Mouse (Mus musculus): ENCODE measurements around the gene Anxa10.

Gene Anxa10

DNA sequence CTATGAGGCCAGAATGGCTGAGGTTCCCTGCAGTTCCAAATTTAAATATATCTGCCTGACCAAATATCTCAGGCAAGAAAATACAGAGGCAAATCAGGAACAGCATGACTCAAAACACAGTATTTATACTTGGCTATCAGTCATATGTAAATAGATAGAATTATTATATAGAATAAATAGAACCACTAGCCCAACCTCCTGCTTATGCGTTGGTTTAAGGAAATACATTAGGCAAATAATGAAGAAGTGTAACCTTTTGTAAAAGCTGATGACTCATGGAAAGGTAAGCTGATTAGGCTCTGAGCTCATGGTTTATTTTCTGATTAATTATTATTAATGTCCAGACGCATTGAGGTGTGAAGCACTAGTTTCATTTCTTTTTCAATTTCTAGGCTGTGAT lies at the start of gene Anxa10:
Gene Anxa10 (minus strand): TSS at position 53 of the 400 bp plus-strand sequence.
- no peak for DNase-seq (ENCODE audit: low read depth, low spot score)

DNA sequence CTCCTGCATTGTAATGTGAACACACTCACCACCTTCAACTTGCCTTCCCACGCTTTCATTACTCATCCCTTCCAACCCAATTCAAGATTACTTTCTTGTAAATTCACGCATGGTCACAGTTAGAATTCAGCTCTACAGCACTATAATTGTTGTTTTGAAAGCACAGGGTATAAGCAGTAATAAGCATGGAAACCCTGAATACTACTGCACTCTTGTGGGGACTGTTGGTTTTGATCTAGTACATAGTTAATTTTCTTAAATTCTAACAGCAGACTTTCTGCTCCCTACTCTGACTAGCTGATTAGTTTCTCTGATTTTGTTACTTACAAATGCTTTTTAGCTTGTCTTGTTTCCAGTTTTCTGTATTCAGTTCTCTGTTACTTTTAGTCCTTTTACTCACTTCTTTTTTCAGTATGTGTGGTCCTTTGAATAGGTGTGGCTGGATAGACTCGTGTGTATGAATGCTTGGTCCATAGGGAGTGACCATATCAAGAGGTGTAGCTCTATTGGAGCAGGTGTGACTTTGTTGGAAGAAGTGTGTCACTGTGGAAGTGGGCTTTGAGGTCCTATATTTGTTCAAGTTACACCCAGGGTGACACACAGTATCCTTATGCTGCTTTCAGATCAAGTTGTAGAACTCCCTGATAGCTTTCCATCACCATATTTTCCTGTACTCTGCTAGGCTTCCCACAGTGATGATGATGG lies 9.9 kb upstream of the Anxa10 start:
- no peak for DNase-seq (ENCODE audit: low read depth, low spot score)

DNA sequence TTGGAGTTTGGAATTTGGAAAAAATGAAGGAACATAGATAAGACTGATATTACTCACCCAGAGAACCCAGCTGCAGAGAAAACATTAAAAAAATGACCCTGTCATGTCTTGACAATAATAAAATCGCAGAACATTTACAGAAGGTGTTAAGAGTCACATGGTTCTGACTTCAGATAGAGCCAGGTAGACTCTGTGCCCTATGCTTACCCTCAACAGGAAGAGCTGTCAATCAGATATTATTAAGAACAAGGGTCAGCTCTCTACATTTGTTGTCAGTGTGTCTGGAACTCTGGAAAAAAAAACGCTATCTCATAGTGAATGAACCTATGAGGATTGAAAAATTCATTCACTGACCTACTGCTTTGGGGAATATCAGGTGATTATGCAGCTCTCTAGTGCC lies 25.7 kb downstream of the Anxa10 start:
- no peak for DNase-seq (ENCODE audit: low read depth, low spot score)

DNA sequence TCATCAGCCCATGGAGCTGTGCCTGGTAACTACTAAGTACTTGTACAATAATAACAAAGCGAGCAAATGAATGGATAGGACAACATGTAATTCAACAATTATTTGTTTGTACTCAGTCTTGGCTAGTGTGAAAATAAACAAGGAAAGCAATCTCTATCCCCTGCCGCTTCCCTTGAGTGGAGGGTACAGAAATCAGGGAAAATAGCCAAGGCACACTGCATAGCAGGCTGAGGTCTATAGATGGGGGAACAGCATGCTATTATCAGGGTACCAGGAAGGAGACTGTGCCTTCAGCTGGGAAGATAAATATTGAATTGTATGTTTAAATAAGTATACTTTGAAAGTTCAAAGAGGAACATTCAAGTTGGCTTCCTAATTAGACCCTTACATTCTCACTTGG lies 41.1 kb downstream of the Anxa10 start:
- no peak for DNase-seq (ENCODE audit: low read depth, low spot score)

DNA sequence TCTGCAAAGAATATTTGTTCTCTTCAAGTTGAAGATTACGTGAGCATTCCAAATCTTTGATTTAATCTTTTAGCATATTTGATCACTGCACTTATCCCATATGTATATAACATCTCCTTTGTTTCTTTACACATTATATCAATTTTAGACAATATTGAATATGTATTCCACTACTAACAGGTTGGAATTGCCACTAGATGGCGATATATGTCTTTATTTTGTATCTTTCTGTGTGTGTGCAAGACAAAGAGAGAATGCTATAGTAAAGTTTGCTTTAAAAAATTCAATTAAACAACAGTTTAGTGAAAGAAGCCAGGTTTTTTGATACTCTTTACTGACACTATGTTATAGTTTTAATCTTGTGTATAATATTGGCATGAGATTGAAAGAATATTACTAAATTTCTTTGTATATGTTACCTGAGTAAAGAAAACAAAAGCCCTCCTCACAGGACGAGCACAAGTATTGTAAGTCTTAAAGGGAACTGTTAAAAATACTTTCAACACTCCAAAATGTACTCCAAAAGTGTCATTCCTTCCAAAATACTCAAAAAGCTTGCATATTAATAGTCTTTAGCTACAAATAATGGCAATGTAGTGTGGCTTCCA lies 42.7 kb downstream of the Anxa10 start:
- peak; percentile 51 for DNase-seq (ENCODE audit: low read depth, low spot score)

DNA sequence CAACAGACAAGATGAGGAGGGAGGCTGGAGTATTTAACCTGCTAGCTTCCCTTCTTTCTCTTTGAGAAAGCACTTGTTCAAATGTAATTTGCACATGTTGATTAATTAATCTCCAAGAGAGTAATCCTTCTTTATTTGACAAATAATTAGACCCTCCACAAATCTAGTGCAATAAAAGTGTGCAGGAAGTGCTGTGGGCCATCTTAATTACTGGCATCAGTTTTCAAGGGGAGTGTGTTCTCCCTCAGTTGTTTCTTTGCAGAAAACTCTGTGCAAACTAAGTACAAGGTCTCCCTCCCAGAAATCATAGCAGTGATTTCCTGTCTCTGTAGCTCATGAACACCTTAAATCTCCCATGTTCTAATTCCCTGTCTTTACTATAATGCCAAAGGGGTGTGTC lies 54.6 kb downstream of the Anxa10 start:
- DNase-seq (ENCODE audit: low read depth, low spot score), result no peak

DNA sequence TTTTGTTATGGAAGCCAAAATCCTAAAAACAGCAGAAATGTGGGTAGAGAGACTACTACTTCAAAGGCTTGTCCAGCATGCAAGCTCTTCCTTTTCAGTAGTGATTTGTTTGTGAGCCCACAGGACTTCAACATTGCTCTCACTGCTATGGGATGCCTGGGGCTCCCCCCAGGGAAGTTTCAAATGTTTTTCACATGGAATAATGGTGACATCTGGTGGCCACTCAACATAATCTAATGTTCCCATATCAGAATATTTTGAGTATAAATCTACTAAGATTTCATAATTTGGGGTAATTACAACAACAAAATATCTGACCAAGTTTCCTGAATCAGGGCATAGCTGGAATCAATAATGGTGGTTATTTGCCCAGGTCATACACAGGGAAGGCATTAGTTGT lies 62.6 kb downstream of the Anxa10 start:
- no peak for DNase-seq (ENCODE audit: low read depth, low spot score)

DNA sequence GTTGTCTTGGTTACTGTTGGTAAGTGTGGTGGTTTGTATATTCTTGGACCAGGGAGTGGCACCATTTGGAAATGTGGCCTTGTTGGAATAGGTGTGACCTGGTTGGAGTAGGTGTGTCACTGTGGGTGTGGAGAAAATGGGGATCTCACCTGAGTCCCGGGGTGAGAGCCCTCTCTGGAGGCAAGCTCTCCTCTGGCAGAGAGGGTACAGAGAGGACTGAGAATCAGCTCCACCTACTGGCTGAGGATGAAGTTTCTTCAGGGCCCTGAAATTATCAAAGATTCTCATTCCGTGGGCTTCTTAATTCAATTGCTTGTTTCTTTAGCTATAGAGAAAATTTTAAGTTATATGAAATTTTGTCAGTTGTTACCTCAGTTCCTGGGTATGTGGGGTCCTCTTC lies 76.1 kb downstream of the Anxa10 start:
- DNase-seq (ENCODE audit: low read depth, low spot score), result no peak

DNA sequence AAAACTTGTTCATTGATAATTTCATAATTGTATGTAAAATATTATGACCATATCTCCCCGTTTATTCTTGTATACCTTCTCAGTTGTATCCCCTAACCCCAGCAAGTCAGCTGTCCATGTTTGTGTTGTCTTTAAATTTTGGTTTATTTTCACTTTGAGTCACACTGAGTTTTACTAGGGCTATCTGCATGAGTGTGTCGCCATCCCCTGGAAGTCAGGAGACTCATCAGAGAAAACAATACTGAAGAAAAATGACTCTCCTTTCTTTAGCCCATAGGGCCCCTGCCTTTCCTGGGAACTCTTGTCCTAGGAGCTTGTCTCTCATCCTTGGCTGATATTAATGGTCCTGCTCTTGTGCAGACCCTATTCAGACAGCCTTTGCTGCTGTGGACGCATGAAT lies 88.6 kb downstream of the Anxa10 start:
- DNase-seq (ENCODE audit: low read depth, low spot score), result no peak

DNA sequence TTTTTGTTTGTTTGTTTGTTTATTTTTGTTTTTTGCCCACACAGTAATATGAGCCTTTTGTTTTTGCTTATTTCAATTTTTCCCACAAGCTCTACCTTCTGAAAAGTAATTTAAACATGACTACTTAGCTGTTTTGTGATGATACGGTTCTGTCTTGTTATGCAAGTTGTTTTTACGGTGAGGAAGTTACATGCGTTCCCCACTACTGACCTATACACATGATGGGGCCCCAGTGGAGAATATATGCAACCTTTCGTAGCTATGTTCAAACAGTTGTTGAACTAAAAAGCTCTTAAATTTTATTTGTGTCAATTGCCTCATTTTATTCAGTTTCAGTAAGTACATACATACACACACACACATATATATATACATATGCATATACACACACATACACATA lies 108.4 kb downstream of the Anxa10 start:
- DNase-seq (ENCODE audit: low read depth, low spot score), result no peak

DNA sequence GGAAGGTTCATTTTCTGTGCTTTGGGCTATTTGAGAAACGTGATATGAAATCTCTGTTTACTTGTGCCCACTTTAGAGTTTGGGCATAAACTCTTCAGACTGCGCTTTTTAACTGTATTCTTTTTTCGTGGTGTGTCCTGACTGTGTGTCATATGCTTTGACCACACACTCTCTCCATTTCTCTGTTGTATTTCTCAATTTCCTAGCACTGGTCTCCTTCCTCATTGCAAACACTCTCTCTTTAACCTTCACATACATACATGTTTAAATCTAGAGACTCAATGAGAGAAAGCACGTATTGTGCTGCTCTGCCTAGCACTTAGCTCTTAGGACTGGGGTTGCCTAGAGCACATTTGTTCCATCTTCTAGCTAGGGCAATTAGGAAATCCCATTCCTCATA lies 108.8 kb downstream of the Anxa10 start:
- DNase-seq (ENCODE audit: low read depth, low spot score), result no peak
